Mouse (Mus musculus): ENCODE data around the gene Cep19. TPM values are rescaled to one million over a fixed set of nuclear protein-coding genes. Genes with fewer than 3 reads are reported as not detected.

The Cep19 gene
- total and polyA plus RNA-seq, 3 experiments: 7.1 to 8.7 TPM; not detected in 1

- TF ChIP-seq ZKSCAN1 (IDR thresholded peaks at IDR 0.05; ENCODE audit: low read depth, low read length) (0 out of 2 replicates have a peak, but pooled peaks have one; percentile 27), POLR2AphosphoS5 (IDR thresholded peaks at IDR 0.05; ENCODE audit: borderline replicate concordance, low read depth, low read length) (no peak), MAX (IDR thresholded peaks at IDR 0.05; ENCODE audit: low read length) (peak; percentile 70), RAD21 (IDR thresholded peaks at IDR 0.05; ENCODE audit: low read depth, low read length) (no peak), POLR2AphosphoS2 (IDR thresholded peaks at IDR 0.05; ENCODE audit: low read length) (no peak), RCOR1 (IDR thresholded peaks at IDR 0.05; ENCODE audit: low read depth, low read length) (peak; percentile 76), MAZ (IDR thresholded peaks at IDR 0.05; ENCODE audit: low read depth, low read length) (no peak), ZNF384 (IDR thresholded peaks at IDR 0.05; ENCODE audit: low read depth, low read length) (peak; percentile 53; the same call in 1 of the 2 replicates), UBTF (IDR thresholded peaks at IDR 0.05; ENCODE audit: borderline replicate concordance, insufficient read depth, low read depth, low read length) (0 out of 2 replicates have a peak, but pooled peaks have one; percentile 34), MAFK (IDR thresholded peaks at IDR 0.05; ENCODE audit: borderline replicate concordance, low read depth, low read length) (no peak), MXI1 (IDR thresholded peaks at IDR 0.05; ENCODE audit: low read depth, low read length) (peak; percentile 86), CHD1 (IDR thresholded peaks at IDR 0.05; ENCODE audit: low read depth, low read length) (no peak), NRF1 (IDR thresholded peaks at IDR 0.05; ENCODE audit: insufficient read depth, low read depth, low read length, poor library complexity, severe bottlenecking) (no peak), POLR2A (IDR thresholded peaks at IDR 0.05; ENCODE audit: control insufficient read depth in 1 of 2, insufficient read depth in 1 of 2, low read depth in 1 of 2, low read length in 2 of 2, poor library complexity in 1 of 2) (peak; percentile 51 to 82; a peak in 3 of 4 replicates), SIN3A (IDR thresholded peaks at IDR 0.05; ENCODE audit: low read length) (peak; percentile 78), BHLHE40 (IDR thresholded peaks at IDR 0.05; ENCODE audit: borderline replicate concordance, low read depth, low read length) (no peak), USF1 (IDR thresholded peaks at IDR 0.05; ENCODE audit: low read depth, low read length) (peak; percentile 92), TCF12 (IDR thresholded peaks at IDR 0.05; ENCODE audit: low read depth, low read length) (no peak)
Observed at GRCm38 (mm10) chr16:32113541-32114218, 14.1 kb downstream of the Cep19 start (continued).

- H3K4me1 ChIP-seq (ENCODE audit: control insufficient read depth in 1 of 2, insufficient read depth in 2 of 2, low read length in 2 of 2): peaks cover 2 to 23% of the 10 kb centered on the region in 2 experiments
- H3K9ac ChIP-seq (ENCODE audit: control insufficient read depth, low read depth, low read length, poor library complexity, severe bottlenecking): peak overlapping the region; percentile 29; the same call in 1 of the 2 replicates
- peak overlapping the region; percentile 42 to 51; a peak in 3 of 4 replicates for H3K4me3 ChIP-seq (ENCODE audit: control insufficient read depth in 1 of 2, insufficient read depth in 1 of 2, low read depth in 2 of 2, low read length in 2 of 2)
- H3K79me2 ChIP-seq (ENCODE audit: control insufficient read depth, insufficient read depth, low read length, poor library complexity): no peaks in the 10 kb centered on the region
- peaks cover 0 to 13% of the 10 kb centered on the region in 2 experiments; a peak in 2 of 4 replicates for H3K36me3 ChIP-seq (ENCODE audit: control insufficient read depth in 1 of 2, insufficient read depth in 2 of 2, low read length in 2 of 2)
- 0 out of 2 replicates have a peak, but pooled peaks have one; percentile 12 for TF ChIP-seq UBTF (IDR thresholded peaks at IDR 0.05; ENCODE audit: borderline replicate concordance, insufficient read depth, low read depth, low read length)
- no peak for TF ChIP-seq SMC3 (IDR thresholded peaks at IDR 0.05; ENCODE audit: low read depth, low read length)
- H3K27ac ChIP-seq (ENCODE audit: control insufficient read depth, low read depth, low read length): peak overlapping the region; percentile 94
- peak; percentile 44 for DNase-seq (ENCODE audit: low read depth, low spot score)
- no peaks in the 10 kb centered on the region for H3K9me3 ChIP-seq (replicated peaks; ENCODE audit: insufficient read depth, low read length)
- no peaks in the 10 kb centered on the region for H3K27me3 ChIP-seq (ENCODE audit: control insufficient read depth in 1 of 2, insufficient read depth in 2 of 2, low read length in 2 of 2)
Observed at GRCm38 (mm10) chr16:32114406-32114805, 14.8 kb downstream of the Cep19 start.
